Mouse (Mus musculus): ENCODE measurements around the gene Gm11549. TPM values are rescaled to one million over a fixed set of nuclear protein-coding genes. Genes with fewer than 3 reads are reported as not detected.

Gm11549 gene
- polyA plus RNA-seq, 1 experiment: 0.04 TPM

- 71% methylated on average over 7 of the region's 7 CpGs for WGBS
- Histone ChIP-seq H3K27ac (ENCODE audit: insufficient read depth, low read length) (no peak overlapping the region), H3K4me3 (ENCODE audit: extremely low read depth, insufficient read depth, insufficient read length) (no peak overlapping the region), H3K36me3 (ENCODE audit: control insufficient read depth, insufficient read depth, low read length) (no peaks in the 10 kb centered on the region; the same call in 1 of the 2 replicates), H3K27me3 (ENCODE audit: control insufficient read depth, insufficient read depth, low read length) (no peaks in the 10 kb centered on the region), H3K4me1 (ENCODE audit: control insufficient read depth, insufficient read depth, insufficient read length) (no peaks in the 10 kb centered on the region)
- TF ChIP-seq CTCF (IDR thresholded peaks at IDR 0.05; ENCODE audit: extremely low read depth, insufficient read depth, insufficient read length, insufficient replicate concordance): no peak
- no peak for TF ChIP-seq POLR2A (IDR thresholded peaks at IDR 0.05; ENCODE audit: low read depth, low read length)
- no peak for DNase-seq (ENCODE audit: low read depth in 1 of 2, low spot score in 2 of 2)
Observed at GRCm38 (mm10) chr3:36465538-36465937, 56.1 kb downstream of the Gm11549 start.

Other genes with a start within 250 kb of the Gm11549 start
- gene Anxa5, start 45.9 kb downstream of the Gm11549 start, polyA plus RNA-seq (2012; rRNA removed): 187 and 239 TPM in 2 replicates
- gene 1810062G17Rik, start 45.9 kb downstream of the Gm11549 start, polyA plus RNA-seq (2012; rRNA removed): 0.15 and 0.69 TPM in 2 replicates
- gene Exosc9, start 30.8 kb upstream of the Gm11549 start, polyA plus RNA-seq (2012; rRNA removed): 3.7 and 3.9 TPM in 2 replicates
- gene Ccna2, start 50.3 kb upstream of the Gm11549 start, polyA plus RNA-seq (2012; rRNA removed): 31.1 and 85.0 TPM in 2 replicates
- gene Bbs7, start 91.7 kb upstream of the Gm11549 start, polyA plus RNA-seq (2012; rRNA removed): 0.21 and 0.62 TPM in 2 replicates
- gene Trpc3, start 168.4 kb upstream of the Gm11549 start, polyA plus RNA-seq (2012; rRNA removed): 1.1 and 1.5 TPM in 2 replicates